Mouse (Mus musculus) midbrain, embryonic 13.5 days (tissue): Measurements from ENCODE around the gene Grsf1. TPM values are rescaled to one million over a fixed set of nuclear protein-coding genes. Genes with fewer than 3 reads are reported as not detected.
A peak's percentile ranks its signal among the peaks of the same experiment; 100 is the strongest.

Source experiments
- ATAC-seq: fragments of 200-750 bp; cut with Nextera tagmentation; 2 replicates; pipeline ENCODE4 v1.8.0; 2017; ENCODE audit warnings: mild to moderate bottlenecking, moderate TSS enrichment, moderate library complexity
- H3K27ac ChIP-seq: fragments of 300-500 bp; sonication (generic); 2 replicates; pipeline ENCODE4 v1.5.1; 2015; ENCODE audit warnings: inconsistent platforms, mild to moderate bottlenecking, moderate library complexity
- H3K27me3 ChIP-seq: fragments of 300-500 bp; sonication (generic); 2 replicates; pipeline ENCODE4 v1.6.1; 2015; ENCODE audit warnings: mild to moderate bottlenecking, inconsistent platforms
- H3K36me3 ChIP-seq: fragments of 300-500 bp; sonication (generic); 2 replicates; pipeline ENCODE4 v1.6.1; 2015; ENCODE audit warnings: mild to moderate bottlenecking, inconsistent platforms
- H3K4me1 ChIP-seq: fragments of 300-500 bp; sonication (generic); replicated peaks from 2 replicates; pipeline ENCODE4 v1.6.1; 2015; ENCODE audit warnings: inconsistent platforms
- H3K4me2 ChIP-seq: fragments of 300-500 bp; sonication (generic); replicated peaks from 2 replicates; pipeline ENCODE4 v1.6.1; 2015; ENCODE audit warnings: moderate library complexity, mild to moderate bottlenecking, inconsistent platforms
- H3K4me3 ChIP-seq: fragments of 300-500 bp; sonication (generic); replicated peaks from 2 replicates; pipeline ENCODE4 v1.5.1; 2015; ENCODE audit warnings: mild to moderate bottlenecking, inconsistent platforms
- H3K9ac ChIP-seq: fragments of 300-500 bp; sonication (generic); replicated peaks from 2 replicates; pipeline ENCODE4 v1.6.1; 2015; ENCODE audit warnings: mild to moderate bottlenecking, inconsistent platforms
- H3K9me3 ChIP-seq: fragments of 300-500 bp; sonication (generic); 2 replicates; pipeline ENCODE4 v1.6.1; 2016; ENCODE audit warnings: mild to moderate bottlenecking, inconsistent platforms
- WGBS: fragments of 180-500 bp; shearing (Covaris S2); methylation state at CpG from one replicate; pipeline ENCODE4 v1.1.7; 2015; 5-methylcytosine and 5-hydroxymethylcytosine counted together
- polyA plus RNA-seq: library from polyadenylated mRNA; unstranded; fragments of >200 nt; fragmentation: Nextera tagmentation; extraction: Ambion mirVana; gene quantifications from 2 replicates; pipeline ENCODE4 v1.2.1, GENCODE M21; 2015

The Grsf1 gene
- polyA plus RNA-seq, 1 experiment from 2014 or later = 85.2 TPM

DNA sequence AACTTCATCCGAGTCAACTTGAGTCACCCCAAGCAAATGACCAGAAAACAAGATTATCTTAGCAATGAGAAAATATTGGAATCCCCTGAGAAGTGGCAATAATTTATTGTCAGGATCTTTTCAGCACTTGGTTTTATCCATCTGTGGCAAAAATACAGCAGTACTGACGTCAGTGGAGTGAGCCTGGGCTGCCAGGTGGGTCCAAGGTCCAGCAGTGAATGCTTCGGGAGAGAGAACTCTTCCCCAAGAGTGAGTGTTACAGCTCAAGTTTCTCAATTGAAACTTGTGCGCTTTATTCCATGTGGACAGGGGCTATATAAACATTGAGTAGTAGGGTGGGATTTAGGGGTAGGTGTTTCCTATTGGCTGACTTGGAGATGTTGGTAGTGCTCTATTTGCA is 26.1 kb upstream of the Grsf1 start:
- H3K4me3 ChIP-seq = no peak overlapping the region
- ATAC-seq = no peak
- no peak overlapping the region for H3K9ac ChIP-seq
- no peaks in the 10 kb centered on the region for H3K36me3 ChIP-seq
- H3K27ac ChIP-seq = no peak overlapping the region
- no peaks in the 10 kb centered on the region for H3K4me1 ChIP-seq
- H3K9me3 ChIP-seq = no peaks in the 10 kb centered on the region
- H3K27me3 ChIP-seq = no peaks in the 10 kb centered on the region
- 80% methylated on average over 4 of the region's 4 CpGs for WGBS
- H3K4me2 ChIP-seq = no peak overlapping the region

DNA sequence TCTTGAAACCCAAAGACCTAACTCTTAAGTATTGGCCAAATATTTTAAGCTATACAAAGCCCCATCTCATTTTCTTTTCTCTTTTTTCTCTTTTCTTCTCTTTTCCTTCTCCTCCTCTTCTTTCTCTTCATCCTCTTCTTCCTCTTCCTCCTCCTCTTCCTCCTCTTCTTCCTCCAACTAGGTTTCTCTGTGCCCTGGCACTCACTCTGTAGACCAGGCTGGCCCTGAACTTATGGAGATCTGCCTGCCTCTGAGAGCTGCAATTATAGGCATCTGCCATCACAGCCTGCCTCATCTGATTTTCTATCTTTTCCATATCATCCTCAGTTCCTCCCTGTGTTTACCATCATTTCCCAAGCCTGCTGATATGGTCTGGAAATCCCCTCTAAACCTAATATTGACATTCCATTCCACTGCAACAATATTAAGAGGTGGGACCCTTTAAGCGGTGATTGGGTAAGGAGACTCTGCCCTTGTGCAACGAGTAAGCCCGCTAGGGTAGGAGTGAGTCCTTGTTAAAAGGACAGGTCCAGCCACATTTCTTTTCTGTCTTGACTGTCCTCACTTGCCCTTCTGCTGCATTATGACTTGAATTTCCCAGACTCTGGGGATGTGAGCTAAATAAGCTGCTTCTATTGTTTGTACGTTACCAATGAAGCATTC is 23.4 kb upstream of the Grsf1 start:
- Histone ChIP-seq H3K27me3 (no peaks in the 10 kb centered on the region), H3K27ac (no peak overlapping the region), H3K36me3 (no peaks in the 10 kb centered on the region), H3K9me3 (no peaks in the 10 kb centered on the region), H3K4me3 (no peak overlapping the region), H3K4me1 (no peaks in the 10 kb centered on the region), H3K4me2 (no peak overlapping the region), H3K9ac (no peak overlapping the region)
- ATAC-seq = no peak
- 74% methylated on average over 4 of the region's 4 CpGs for WGBS

DNA sequence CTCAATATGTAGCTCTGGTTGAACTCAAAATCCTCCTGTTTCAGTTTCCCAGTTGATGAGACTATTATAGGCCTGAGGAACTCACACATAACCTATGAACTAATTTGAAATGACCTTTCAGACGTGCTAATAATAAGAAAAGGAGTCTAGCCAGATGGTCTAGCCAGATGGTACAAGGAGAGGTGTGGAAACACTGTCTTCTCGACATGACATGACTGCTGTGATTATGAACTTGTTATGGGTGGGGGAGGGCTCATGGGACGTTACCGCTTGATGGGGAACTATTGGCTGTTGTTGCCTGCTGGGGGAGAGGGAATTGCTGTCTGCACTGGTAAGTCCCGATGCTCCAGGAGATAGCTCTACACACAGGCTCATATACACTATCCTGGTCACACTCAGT is 21.3 kb upstream of the Grsf1 start:
- Histone ChIP-seq H3K4me3 (no peak overlapping the region), H3K4me2 (no peak overlapping the region), H3K27ac (no peak overlapping the region), H3K4me1 (no peaks in the 10 kb centered on the region), H3K27me3 (no peaks in the 10 kb centered on the region), H3K9ac (no peak overlapping the region), H3K36me3 (no peaks in the 10 kb centered on the region), H3K9me3 (no peaks in the 10 kb centered on the region)
- no peak for ATAC-seq
- WGBS = 79% methylated on average over 5 of the region's 5 CpGs

DNA sequence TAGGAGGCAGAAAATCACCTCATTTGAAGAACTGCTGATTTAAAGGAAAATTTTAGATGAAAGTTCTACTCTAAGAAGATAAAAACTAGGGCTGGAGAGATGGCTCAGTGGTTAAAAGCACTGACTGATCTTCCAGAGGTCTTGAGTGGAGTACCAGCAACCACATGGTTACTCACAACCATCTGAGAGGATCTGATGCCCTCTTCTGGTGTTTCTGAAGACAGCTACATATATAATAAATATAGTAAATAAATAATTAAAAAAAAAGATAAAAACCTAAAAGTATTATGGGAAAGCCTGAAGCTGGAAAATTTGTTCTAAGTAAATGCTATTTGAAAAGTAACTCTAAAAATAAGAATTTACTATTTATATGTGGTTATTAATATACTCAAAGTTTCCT is 17.1 kb upstream of the Grsf1 start:
- ATAC-seq = no peak
- no peaks in the 10 kb centered on the region for H3K27me3 ChIP-seq
- H3K36me3 ChIP-seq = no peaks in the 10 kb centered on the region
- no peak overlapping the region for H3K4me3 ChIP-seq
- no peak overlapping the region for H3K9ac ChIP-seq
- no peak overlapping the region for H3K4me2 ChIP-seq
- no peaks in the 10 kb centered on the region for H3K9me3 ChIP-seq
- H3K27ac ChIP-seq = no peak overlapping the region
- no peaks in the 10 kb centered on the region for H3K4me1 ChIP-seq

DNA sequence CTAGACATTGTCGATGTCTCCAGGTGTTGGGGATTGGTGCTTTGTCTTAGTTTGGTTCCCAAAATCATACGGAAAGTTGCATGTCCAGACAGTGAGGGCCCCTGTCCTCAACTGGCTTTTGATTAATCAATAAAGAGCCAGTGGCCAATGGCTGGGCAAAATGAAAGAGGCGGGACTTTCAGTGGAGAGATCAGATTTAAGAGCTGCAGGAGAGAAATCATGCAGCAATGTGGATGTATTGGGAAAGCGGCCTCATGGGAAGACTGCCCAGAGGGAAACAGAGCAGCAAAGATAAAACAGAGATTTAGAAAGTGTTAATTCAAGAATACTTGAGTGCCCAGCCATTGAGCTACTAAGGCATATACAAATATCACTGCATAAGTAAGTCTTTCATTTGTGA is 16.6 kb upstream of the Grsf1 start:
- H3K9ac ChIP-seq = no peak overlapping the region
- WGBS = 77% methylated on average over 4 of the region's 4 CpGs
- no peak overlapping the region for H3K4me3 ChIP-seq
- no peaks in the 10 kb centered on the region for H3K4me1 ChIP-seq
- no peak overlapping the region for H3K27ac ChIP-seq
- ATAC-seq = no peak
- H3K36me3 ChIP-seq = no peaks in the 10 kb centered on the region
- H3K4me2 ChIP-seq = no peak overlapping the region
- H3K27me3 ChIP-seq = no peaks in the 10 kb centered on the region
- H3K9me3 ChIP-seq = no peaks in the 10 kb centered on the region

DNA sequence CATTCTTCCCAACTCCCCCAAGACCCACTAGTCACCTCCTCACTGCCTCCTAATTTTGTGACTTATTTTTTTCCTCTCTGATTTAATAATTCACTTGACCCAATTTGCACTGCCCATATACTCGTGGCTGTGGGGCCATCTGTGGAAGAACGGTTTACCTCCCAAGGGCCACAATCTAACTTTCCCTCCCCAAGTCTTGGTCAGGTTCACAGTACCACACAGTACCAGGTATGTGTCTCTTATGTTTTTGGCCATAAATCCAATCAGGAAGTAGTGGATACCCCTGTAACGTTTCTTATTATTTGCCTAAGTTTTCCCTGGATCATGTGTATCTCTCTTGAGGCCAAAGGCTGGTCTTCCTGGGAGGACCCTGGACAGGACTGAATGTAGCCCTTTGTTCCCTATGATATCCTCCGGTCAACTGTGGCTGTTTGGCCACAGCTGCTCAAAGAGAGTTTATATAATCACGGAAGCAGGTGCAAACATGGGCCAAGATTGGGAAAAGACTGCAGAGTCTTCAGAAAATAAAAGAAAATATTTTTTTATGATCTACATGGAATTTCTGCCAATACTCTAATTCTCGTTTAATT is 15.6 kb upstream of the Grsf1 start:
- Histone ChIP-seq H3K9ac (no peak overlapping the region), H3K27me3 (no peaks in the 10 kb centered on the region), H3K27ac (no peak overlapping the region), H3K36me3 (no peaks in the 10 kb centered on the region), H3K4me3 (no peak overlapping the region), H3K4me1 (no peaks in the 10 kb centered on the region), H3K9me3 (no peaks in the 10 kb centered on the region), H3K4me2 (no peak overlapping the region)
- WGBS = 80% methylated on average over 6 of the region's 6 CpGs
- ATAC-seq = no peak

DNA sequence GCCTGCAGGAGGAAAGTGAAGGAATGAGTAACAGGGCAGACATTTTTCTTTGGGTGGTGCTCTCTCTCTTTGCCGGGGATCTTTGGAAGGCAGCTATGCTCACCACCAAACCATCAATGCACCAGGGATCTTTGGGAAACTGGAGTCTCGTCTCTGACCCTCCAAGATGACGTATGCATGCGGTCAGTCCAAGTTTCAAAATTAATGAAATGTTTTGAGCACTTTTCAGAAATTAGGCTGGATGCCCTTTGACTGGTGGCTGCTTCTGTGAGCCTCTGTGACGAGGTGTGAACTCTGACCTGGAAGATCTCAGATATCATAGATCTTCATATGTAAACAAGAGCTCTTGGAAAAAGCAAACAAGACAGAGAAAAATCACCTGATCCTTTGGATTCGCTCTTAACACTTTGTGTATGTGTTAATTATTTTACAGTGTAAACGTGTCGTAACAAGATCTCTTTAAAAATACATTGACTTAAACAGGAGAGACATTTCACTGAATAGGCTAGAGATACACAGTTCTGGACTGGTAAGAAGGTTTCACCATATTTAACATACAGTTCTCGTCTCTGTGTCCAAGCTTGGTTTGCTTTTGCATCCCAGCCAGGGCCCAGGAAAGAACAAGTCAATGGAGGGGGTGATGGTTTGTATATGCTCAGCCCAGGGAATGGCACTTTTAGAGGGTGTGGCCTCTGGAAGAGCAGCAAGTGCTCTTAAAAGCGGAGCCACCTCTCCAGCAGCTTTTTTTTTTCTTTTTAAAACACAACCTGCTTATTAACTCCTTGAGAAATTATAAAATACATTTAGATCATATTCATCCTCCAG is 14.9 kb upstream of the Grsf1 start:
- 86% methylated on average over 10 of the region's 10 CpGs for whole genome bisulfite sequencing
- H3K27me3 ChIP-seq = no peaks in the 10 kb centered on the region

DNA sequence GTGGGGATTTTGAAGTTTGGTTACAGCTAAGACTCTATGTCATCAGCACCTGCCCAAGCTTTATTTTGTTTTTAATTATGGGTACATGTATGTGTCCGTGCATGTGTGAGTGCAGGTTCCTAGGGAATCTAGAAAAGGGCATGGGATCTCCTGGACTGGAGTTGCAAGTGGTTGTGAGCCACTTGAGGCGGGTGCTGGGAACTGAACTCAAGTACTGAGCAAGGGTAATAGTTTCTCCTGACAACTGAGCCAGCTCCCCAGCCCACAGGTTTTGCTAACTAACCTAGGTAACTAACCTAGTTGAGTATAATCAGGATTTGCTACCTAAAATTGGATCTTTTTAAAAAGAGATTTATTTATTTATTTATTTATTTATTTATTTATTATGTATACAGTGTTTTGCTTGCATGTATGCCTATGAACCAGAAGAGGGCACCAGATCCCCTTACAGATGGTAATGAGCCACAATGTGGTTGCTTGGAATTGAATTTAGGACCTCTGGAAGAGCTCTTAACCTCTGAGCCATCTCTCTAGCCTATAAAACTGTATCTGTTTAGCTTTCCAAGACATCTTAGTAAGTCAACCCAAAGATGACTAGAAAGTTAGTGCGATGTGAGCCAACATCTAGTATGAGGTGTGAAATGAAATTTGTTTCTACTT is 13.4 kb upstream of the Grsf1 start:
- peak; percentile 44 for ATAC-seq
- H3K4me2 ChIP-seq = no peak overlapping the region
- H3K27ac ChIP-seq = no peak overlapping the region
- 71% methylated on average over 3 of the region's 3 CpGs for WGBS
- no peaks in the 10 kb centered on the region for H3K4me1 ChIP-seq
- no peaks in the 10 kb centered on the region for H3K9me3 ChIP-seq
- H3K36me3 ChIP-seq = no peaks in the 10 kb centered on the region
- H3K4me3 ChIP-seq = no peak overlapping the region
- no peak overlapping the region for H3K9ac ChIP-seq
- no peaks in the 10 kb centered on the region for H3K27me3 ChIP-seq

More for the DNA sequence above, 14.9 kb upstream of the Grsf1 start:
- Histone ChIP-seq H3K27ac (no peak overlapping the region), H3K4me1 (no peaks in the 10 kb centered on the region), H3K4me2 (no peak overlapping the region), H3K9ac (no peak overlapping the region), H3K36me3 (no peaks in the 10 kb centered on the region), H3K9me3 (no peaks in the 10 kb centered on the region), H3K4me3 (no peak overlapping the region)
- no peak for ATAC-seq

DNA sequence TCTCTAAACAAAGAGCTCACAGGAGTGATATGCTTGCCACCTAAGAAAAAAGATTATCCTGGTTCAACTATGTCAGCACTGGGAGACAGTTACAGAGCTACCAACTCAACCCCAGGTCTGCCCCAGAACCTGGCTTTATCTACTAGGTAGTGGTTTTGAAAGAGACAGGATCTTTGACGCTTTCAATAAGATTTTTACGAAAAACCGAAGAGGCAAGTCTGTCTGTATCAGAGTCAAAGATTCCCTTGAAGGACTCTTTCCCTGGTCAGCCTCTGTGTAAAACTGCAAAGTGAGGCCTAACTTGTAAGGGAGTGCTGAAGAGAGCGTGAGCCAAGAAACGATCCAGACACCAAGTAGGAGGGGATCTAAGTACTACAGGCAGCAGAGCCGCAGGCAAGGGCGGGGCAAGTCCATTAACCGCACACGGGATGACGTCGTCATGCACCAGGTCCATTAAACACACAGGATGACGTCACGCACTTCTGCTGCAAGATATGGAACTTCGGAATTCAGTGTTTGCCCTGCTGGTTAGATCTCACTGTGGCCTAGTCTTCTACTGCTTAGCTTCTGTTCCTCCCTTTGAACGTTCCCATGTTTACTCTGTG is 12.7 kb upstream of the Grsf1 start:
- no peaks in the 10 kb centered on the region for H3K27me3 ChIP-seq
- H3K36me3 ChIP-seq = no peaks in the 10 kb centered on the region
- H3K4me2 ChIP-seq = no peak overlapping the region
- no peak overlapping the region for H3K4me3 ChIP-seq
- 84% methylated on average over 15 of the region's 15 CpGs for WGBS
- H3K9me3 ChIP-seq = no peaks in the 10 kb centered on the region
- 0 out of 2 replicates have a peak, but pooled peaks have one; percentile 12 for ATAC-seq
- H3K27ac ChIP-seq = no peak overlapping the region
- no peaks in the 10 kb centered on the region for H3K4me1 ChIP-seq
- no peak overlapping the region for H3K9ac ChIP-seq

DNA sequence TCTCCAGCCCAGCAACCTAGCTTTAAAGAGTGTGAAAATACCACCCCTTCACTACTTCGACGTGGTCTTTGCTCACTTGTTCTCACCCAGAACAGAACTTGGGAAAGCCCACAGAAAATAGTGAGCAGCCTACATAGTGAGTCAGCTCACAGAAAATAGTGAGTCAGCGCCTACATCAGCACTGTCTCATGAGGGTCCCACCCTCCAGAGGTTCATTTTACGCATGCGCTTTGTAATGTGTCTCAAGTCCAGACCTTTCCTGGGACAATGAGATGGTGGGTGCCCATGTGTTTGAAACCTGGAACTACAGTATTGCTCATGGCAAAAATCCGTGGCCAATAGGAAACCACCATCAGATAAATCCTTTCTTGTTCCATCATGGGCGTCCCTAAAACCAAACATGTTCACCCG is 12.0 kb upstream of the Grsf1 start:
- no peaks in the 10 kb centered on the region for H3K27me3 ChIP-seq
- no peaks in the 10 kb centered on the region for H3K36me3 ChIP-seq
- no peak overlapping the region for H3K9ac ChIP-seq
- no peaks in the 10 kb centered on the region for H3K4me1 ChIP-seq
- 86% methylated on average over 8 of the region's 8 CpGs for WGBS
- no peak overlapping the region for H3K4me2 ChIP-seq
- no peak overlapping the region for H3K27ac ChIP-seq
- ATAC-seq = no peak
- no peaks in the 10 kb centered on the region for H3K9me3 ChIP-seq
- H3K4me3 ChIP-seq = no peak overlapping the region

DNA sequence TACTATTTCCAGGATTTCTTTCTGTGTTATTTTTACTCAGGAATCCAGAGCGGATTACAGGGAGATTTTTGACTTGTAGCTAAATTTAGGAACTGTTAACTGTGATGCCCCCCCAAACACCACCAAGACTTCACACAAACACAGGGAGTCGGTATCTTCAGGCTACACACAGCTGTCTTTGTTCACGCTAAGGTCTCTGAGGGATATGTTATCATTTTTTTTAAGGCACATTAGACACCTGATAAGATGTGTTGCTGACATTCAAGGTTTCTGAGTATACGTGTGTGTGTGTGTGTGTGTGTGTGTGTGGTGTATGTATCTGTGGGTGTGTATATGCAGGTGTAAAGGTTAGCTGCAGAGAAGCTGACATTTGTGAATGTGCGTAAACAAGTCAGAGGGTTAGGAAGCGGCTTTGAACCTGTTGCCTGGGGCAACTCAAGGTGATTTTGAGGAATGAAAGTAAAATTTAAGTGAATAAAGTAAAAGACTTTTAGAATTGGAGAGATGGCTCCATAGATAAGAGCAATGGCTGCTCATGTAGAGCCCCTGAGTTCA is 9.9 kb upstream of the Grsf1 start:
- Histone ChIP-seq H3K4me2 (no peak overlapping the region), H3K27ac (no peak overlapping the region), H3K9ac (no peak overlapping the region), H3K4me3 (no peak overlapping the region), H3K4me1 (no peaks in the 10 kb centered on the region), H3K9me3 (no peaks in the 10 kb centered on the region), H3K36me3 (no peaks in the 10 kb centered on the region), H3K27me3 (no peaks in the 10 kb centered on the region)
- 75% methylated on average over 6 of the region's 6 CpGs for WGBS
- ATAC-seq = no peak
